Mouse (Mus musculus) heart, embryonic 14.5 days (tissue): ENCODE measurements around the gene Rfc5. TPM values are rescaled to one million over a fixed set of nuclear protein-coding genes. Genes with fewer than 3 reads are reported as not detected.
"Not testable (repeated sequence)": the region's sequence is repeated elsewhere in the genome, so short reads cannot be mapped to it uniquely, and the experiment has no call there.

Experiments
- ATAC-seq: fragments of 200-750 bp; cut with Nextera tagmentation; 2 replicates; pipeline ENCODE4 v1.8.0; 2017; ENCODE audit warnings: low read depth, moderate TSS enrichment; ENCODE audit not compliant: insufficient number of reproducible peaks, insufficient read depth, low FRiP score
- H3K27ac ChIP-seq, 2 experiments: fragments of 200-500 bp in 1 of 2; fragments of 300-500 bp in 1 of 2; sonication (generic) in 1 of 2; replicated peaks in 1 of 2; 2 replicates each; pipeline ENCODE4 v1.5.1; 2012 to 2014; ENCODE audit warnings: low read depth in 2 of 2, low read length in 2 of 2, control low read depth in 1 of 2, mild to moderate bottlenecking in 1 of 2, mixed read lengths in 1 of 2; ENCODE audit not compliant: control insufficient read depth in 1 of 2, insufficient read depth in 1 of 2
- H3K27me3 ChIP-seq: fragments of 300-500 bp; sonication (generic); 2 replicates; pipeline ENCODE4 v1.6.1; 2014; ENCODE audit warnings: mild to moderate bottlenecking, low read length, control low read depth; ENCODE audit not compliant: control insufficient read depth, insufficient read depth
- H3K36me3 ChIP-seq: fragments of 300-500 bp; sonication (generic); 2 replicates; pipeline ENCODE4 v1.6.1; 2014; ENCODE audit warnings: mild to moderate bottlenecking, control low read depth, low read length, mixed read lengths; ENCODE audit not compliant: control insufficient read depth, insufficient read depth
- H3K4me1 ChIP-seq, 2 experiments: fragments of 200-500 bp in 1 of 2; fragments of 300-500 bp in 1 of 2; sonication (generic) in 1 of 2; 2 replicates each; pipeline ENCODE4 v1.6.1; 2012 to 2014; ENCODE audit warnings: low read length in 2 of 2, control low read depth in 1 of 2, mixed read lengths in 1 of 2; ENCODE audit not compliant: control insufficient read depth in 2 of 2, insufficient read depth in 2 of 2
- H3K4me2 ChIP-seq: fragments of 300-500 bp; sonication (generic); 2 replicates; pipeline ENCODE4 v1.6.1; 2014; ENCODE audit warnings: mild to moderate bottlenecking, low read length
- H3K4me3 ChIP-seq, 2 experiments: fragments of 200-500 bp in 1 of 2; fragments of 300-500 bp in 1 of 2; sonication (generic) in 1 of 2; 2 replicates each; pipeline ENCODE4 v1.5.1; 2012 to 2014; ENCODE audit warnings: low read length in 2 of 2, mild to moderate bottlenecking in 2 of 2, control low read depth in 1 of 2, low read depth in 1 of 2, moderate library complexity in 1 of 2; ENCODE audit not compliant: control insufficient read depth in 1 of 2, insufficient read depth in 1 of 2
- H3K9ac ChIP-seq: fragments of 300-500 bp; sonication (generic); 2 replicates; pipeline ENCODE4 v1.6.1; 2014; ENCODE audit warnings: mild to moderate bottlenecking, low read length
- H3K9me3 ChIP-seq: fragments of 300-500 bp; sonication (generic); 2 replicates; pipeline ENCODE4 v1.6.1; 2016; ENCODE audit warnings: low read length, control low read depth; ENCODE audit not compliant: control insufficient read depth
- WGBS: fragments of 180-500 bp; shearing (Covaris S2); extraction: QIAGEN DNeasy Blood & Tissue Kit; methylation state at CpG from one replicate; pipeline ENCODE4 v1.1.7; 2014; 5-methylcytosine and 5-hydroxymethylcytosine counted together
- polyA plus RNA-seq: library from polyadenylated mRNA; unstranded; fragments of >200 nt; fragmentation: Nextera tagmentation; extraction: Ambion mirVana; gene quantifications from 2 replicates; pipeline ENCODE4 v1.2.1, GENCODE M21; 2014

Rfc5 gene
- polyA plus RNA-seq, 1 experiment from 2014 or later, result 54.5 TPM

DNA sequence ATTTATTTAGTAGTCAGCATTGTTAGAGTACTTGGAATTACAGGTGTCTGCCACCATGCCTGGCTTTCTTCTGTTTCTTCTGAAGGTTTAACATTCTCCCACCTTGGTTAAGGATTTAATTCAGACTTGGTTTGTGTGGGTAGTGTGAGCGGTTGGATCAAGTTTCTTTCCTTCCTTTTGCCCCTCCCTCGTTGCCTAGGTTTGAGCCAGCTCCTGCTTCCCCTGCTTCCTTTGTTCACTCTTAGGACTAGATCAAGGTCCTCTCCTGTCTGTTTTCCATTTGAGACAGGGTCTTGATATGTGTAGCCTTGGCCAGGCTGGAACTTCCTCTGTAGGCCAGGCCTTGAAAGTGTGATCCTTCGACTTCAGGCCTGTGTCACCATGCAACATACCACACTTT, 42.6 kb downstream of the Rfc5 start:
- Histone ChIP-seq H3K4me1 (no peaks in the 10 kb centered on the region), H3K27me3 (no peaks in the 10 kb centered on the region), H3K27ac (0 out of 4 replicates have a peak overlapping the region, but pooled peaks of 1 of the 2 experiments have one; percentile 8), H3K9me3 (no peaks in the 10 kb centered on the region), H3K4me2 (no peak overlapping the region), H3K4me3 (no peak overlapping the region), H3K9ac (no peak overlapping the region), H3K36me3 (peaks cover 16% of the 10 kb centered on the region)
- WGBS, result 45% methylated on average over 3 of the region's 3 CpGs
- ATAC-seq, result no peak; the same call in 1 of the 2 replicates

DNA sequence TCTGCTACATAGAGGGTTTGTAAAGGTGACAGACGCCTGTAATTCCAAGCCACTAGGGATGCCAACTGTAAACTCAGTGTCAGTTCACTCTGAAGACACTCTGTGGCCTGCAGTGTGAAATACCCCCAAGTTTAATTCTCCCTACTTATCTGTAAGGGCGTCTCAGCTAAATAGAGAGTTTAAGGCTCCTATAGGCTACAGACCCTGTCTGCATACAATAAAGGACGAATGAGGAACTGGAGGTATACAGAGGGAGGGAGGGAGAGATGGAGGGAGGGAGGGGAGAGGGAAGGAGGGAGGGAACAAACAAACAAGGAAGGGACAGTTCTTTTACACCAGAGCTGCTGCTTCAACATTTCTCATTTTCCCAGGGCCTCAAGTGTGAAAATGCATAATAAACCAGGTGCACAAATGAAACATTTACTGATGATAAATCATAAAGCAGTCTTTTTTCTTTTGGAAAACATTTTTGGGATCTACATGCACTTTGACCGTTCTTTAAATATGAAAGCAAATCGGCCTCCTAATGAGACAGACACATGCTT, 43.3 kb downstream of the Rfc5 start:
- Histone ChIP-seq H3K36me3 (peaks cover 16% of the 10 kb centered on the region), H3K27ac (no peak overlapping the region), H3K9me3 (no peaks in the 10 kb centered on the region), H3K27me3 (no peaks in the 10 kb centered on the region), H3K4me1 (no peaks in the 10 kb centered on the region), H3K4me3 (no peak overlapping the region), H3K4me2 (no peak overlapping the region), H3K9ac (no peak overlapping the region)
- 78% methylated on average over 5 of the region's 5 CpGs for WGBS
- no peak for ATAC-seq

DNA sequence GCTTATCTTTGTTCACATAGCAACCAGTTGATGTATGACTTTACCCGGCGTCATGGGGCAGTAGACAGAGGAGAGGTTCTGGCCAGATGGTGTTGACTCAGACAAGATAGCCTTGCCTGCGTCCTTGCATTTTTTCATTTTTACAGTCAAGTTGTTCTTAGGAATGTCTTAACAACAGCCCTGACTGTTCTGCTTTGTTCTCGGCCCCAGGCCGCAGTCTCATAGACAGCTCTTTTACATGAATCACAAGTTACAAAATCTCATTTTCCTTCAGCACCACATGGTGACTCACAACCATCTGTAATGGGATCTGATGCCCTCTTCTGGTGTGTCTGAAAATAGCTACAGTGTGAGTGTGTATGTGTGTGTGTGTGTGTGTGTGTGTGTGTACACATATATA, 44.4 kb downstream of the Rfc5 start:
- H3K27ac ChIP-seq, H3K9ac ChIP-seq, H3K27me3 ChIP-seq, H3K4me3 ChIP-seq, H3K4me1 ChIP-seq, ATAC-seq, H3K9me3 ChIP-seq, H3K4me2 ChIP-seq: not testable (repeated sequence)
- H3K36me3 ChIP-seq, result peaks cover 20% of the 10 kb centered on the region
- WGBS, result 88% methylated on average over 5 of the region's 5 CpGs

DNA sequence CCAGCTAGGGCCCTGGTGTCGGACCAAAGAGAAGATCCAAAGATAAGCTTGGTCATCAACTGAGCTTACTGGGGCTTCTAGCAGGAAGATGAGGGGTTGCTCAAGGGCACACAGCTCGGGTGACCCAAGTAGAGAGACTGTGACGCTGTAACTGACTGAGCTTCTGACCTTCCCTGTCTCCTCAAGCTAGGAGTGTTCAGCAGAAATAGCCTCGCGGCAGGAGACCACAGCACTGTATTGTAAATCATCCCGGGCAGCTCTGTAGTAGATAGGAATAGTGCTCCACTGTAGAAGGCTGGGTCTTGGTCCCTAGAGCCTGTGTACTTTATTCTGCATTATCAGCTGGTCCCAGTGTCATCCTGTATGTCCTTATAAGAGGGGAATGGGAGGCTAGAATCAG, 47.0 kb downstream of the Rfc5 start:
- no peak overlapping the region for H3K4me2 ChIP-seq
- WGBS, result 53% methylated on average over 6 of the region's 6 CpGs
- H3K9me3 ChIP-seq, result no peaks in the 10 kb centered on the region

GRCm38 (mm10) chr5:117340081-117340480, 48.8 kb downstream of the Rfc5 start:
- Histone ChIP-seq H3K9ac (no peak overlapping the region), H3K4me3 (no peak overlapping the region), H3K27me3 (no peaks in the 10 kb centered on the region), H3K9me3 (no peaks in the 10 kb centered on the region), H3K4me2 (no peak overlapping the region), H3K27ac (no peak overlapping the region), H3K36me3 (peaks cover 46% of the 10 kb centered on the region), H3K4me1 (no peaks in the 10 kb centered on the region)
- WGBS, result 81% methylated on average over 6 of the region's 6 CpGs
- ATAC-seq, result no peak

More for the DNA sequence above, 47.0 kb downstream of the Rfc5 start:
- no peaks in the 10 kb centered on the region for H3K4me1 ChIP-seq
- peaks cover 39% of the 10 kb centered on the region for H3K36me3 ChIP-seq
- H3K9ac ChIP-seq, result no peak overlapping the region
- ATAC-seq, result no peak
- no peak overlapping the region for H3K4me3 ChIP-seq
- no peaks in the 10 kb centered on the region for H3K27me3 ChIP-seq
- H3K27ac ChIP-seq, result no peak overlapping the region

DNA sequence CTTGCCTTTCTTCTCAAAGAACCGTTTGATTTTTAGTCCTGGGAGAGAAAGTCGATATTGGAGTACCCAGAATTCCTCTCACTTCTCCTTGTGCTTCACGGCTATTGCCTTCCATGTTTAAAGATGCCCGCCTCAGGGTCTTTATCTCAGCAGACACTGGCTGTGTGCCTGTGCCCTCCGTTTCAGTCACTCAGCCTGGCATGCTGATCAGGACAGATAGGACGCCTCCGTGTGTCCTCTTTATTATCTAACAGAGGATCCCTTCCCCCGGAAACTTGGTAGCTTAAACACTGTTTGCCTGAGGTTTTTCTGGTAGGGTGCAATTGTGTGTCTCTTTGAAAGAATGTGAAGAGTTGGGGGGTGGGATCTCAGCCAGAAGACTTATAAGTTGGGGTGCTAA, 50.3 kb downstream of the Rfc5 start:
- no peak overlapping the region for H3K4me3 ChIP-seq
- H3K27ac ChIP-seq, result no peak overlapping the region
- 79% methylated on average over 8 of the region's 8 CpGs for WGBS
- no peak for ATAC-seq
- no peaks in the 10 kb centered on the region for H3K4me1 ChIP-seq
- H3K9me3 ChIP-seq, result no peaks in the 10 kb centered on the region
- H3K4me2 ChIP-seq, result no peak overlapping the region
- H3K27me3 ChIP-seq, result no peaks in the 10 kb centered on the region
- H3K36me3 ChIP-seq, result peaks cover 46% of the 10 kb centered on the region
- H3K9ac ChIP-seq, result no peak overlapping the region

GRCm38 (mm10) chr5:117337999-117338398, 50.8 kb downstream of the Rfc5 start:
- no peak overlapping the region for H3K27ac ChIP-seq
- H3K9ac ChIP-seq, result no peak overlapping the region
- no peaks in the 10 kb centered on the region for H3K27me3 ChIP-seq
- no peak for ATAC-seq
- WGBS, result 86% methylated on average over 10 of the region's 10 CpGs
- H3K36me3 ChIP-seq, result peaks cover 44% of the 10 kb centered on the region
- H3K4me3 ChIP-seq, result no peak overlapping the region
- H3K4me1 ChIP-seq, result no peaks in the 10 kb centered on the region
- H3K4me2 ChIP-seq, result no peak overlapping the region
- H3K9me3 ChIP-seq, result no peaks in the 10 kb centered on the region

- Histone ChIP-seq H3K4me3 (no peak overlapping the region), H3K27ac (no peak overlapping the region), H3K27me3 (no peaks in the 10 kb centered on the region), H3K9me3 (no peaks in the 10 kb centered on the region), H3K4me2 (no peak overlapping the region), H3K36me3 (peaks cover 9% of the 10 kb centered on the region), H3K9ac (no peak overlapping the region), H3K4me1 (no peaks in the 10 kb centered on the region)
- 89% methylated on average over 7 of the region's 7 CpGs for WGBS
- ATAC-seq, result no peak
These were observed 58.4 kb downstream of the Rfc5 start for GRCm38 (mm10) chr5:117330457-117330856.
